Mouse (Mus musculus): Measurements from ENCODE around the gene Tmem29. TPM values are rescaled to one million over a fixed set of nuclear protein-coding genes. Genes with fewer than 3 reads are reported as not detected.

Tmem29 gene
- polyA plus RNA-seq, 1 experiment from 2014 or later = 33.9 TPM

Other genes starting within 250 kb of the Tmem29 start
- gene Alas2, start 88.2 kb upstream of the Tmem29 start, polyA plus RNA-seq (2014; fragmentation: Nextera tagmentation; extraction: Ambion mirVana) = 21.0 and 34.4 TPM in 2 replicates
- gene Pfkfb1, start 129.1 kb upstream of the Tmem29 start, polyA plus RNA-seq (2014; fragmentation: Nextera tagmentation; extraction: Ambion mirVana) = 8.7 and 8.9 TPM in 2 replicates
- 16.0 and 22.6 TPM in 2 replicates for gene Apex2, start 130.7 kb upstream of the Tmem29 start, polyA plus RNA-seq (2014; fragmentation: Nextera tagmentation; extraction: Ambion mirVana)
- gene Tro, start 198.4 kb upstream of the Tmem29 start, polyA plus RNA-seq (2014; fragmentation: Nextera tagmentation; extraction: Ambion mirVana) = 25.8 and 26.1 TPM in 2 replicates